Mouse (Mus musculus): ENCODE results near the gene Figla. TPM values are rescaled to one million over a fixed set of nuclear protein-coding genes. Genes with fewer than 3 reads are reported as not detected.

Figla gene
- total RNA-seq, 2 experiments from 2014 or later: not detected

- DNase-seq (ENCODE audit: low spot score in 2 of 2): no peak
Observed at GRCm38 (mm10) chr6:86069009-86069408, 53.0 kb downstream of the Figla start.

- no peak for DNase-seq (ENCODE audit: low spot score in 2 of 2)
Observed at GRCm38 (mm10) chr6:86069856-86070255, 53.9 kb downstream of the Figla start.

GRCm38 (mm10) chr6:86070277-86070676 lies 54.3 kb downstream of the Figla start:
- no peak for DNase-seq (ENCODE audit: low spot score in 2 of 2)

Other genes with a start within 250 kb of the Figla start
- 1 to 10 TPM; 1.1 to 1.6 TPM for gene Nat8f6, start 195.2 kb upstream of the Figla start, total RNA-seq (2021)
- gene Nat8f5, start 195.2 kb upstream of the Figla start, total RNA-seq (2021): 1 to 10 TPM; 7.4 to 8.2 TPM
- 1 to 10 TPM; 3.2 to 4.4 TPM for gene Nat8, start 184.1 kb upstream of the Figla start, total RNA-seq (2021)
- 1 to 10 TPM; 2.4 to 2.5 TPM for gene Nat8f2, start 147.0 kb upstream of the Figla start, total RNA-seq (2021)
- gene Nat8f4, start 111.3 kb upstream of the Figla start, total RNA-seq (2021): 1 to 10 TPM; 6.2 to 7.6 TPM
- 10 to 100 TPM; 51.6 to 55.3 TPM for gene Tprkb, start 104.3 kb upstream of the Figla start, total RNA-seq (2021)
- gene Nat8f1, start 100.5 kb upstream of the Figla start, total RNA-seq (2021): 10 to 100 TPM; 24.7 to 26.1 TPM
- 10 to 100 TPM; 66.0 to 70.4 TPM for gene Dusp11, start 54.5 kb upstream of the Figla start, total RNA-seq (2021)
- gene Add2, start 12.5 kb downstream of the Figla start, total RNA-seq (2021): 100 to 1,000 TPM; 199 to 218 TPM
- 10 to 100 TPM; 13.0 to 17.7 TPM for gene Tgfa, start 179.1 kb downstream of the Figla start, total RNA-seq (2021)

All from left cerebral cortex, adult 18-20 months (tissue).